Mouse (Mus musculus) forebrain, postnatal 0 days (tissue): ENCODE data around the gene Banf2. TPM values are rescaled to one million over a fixed set of nuclear protein-coding genes. Genes with fewer than 3 reads are reported as not detected.

ENCODE experiments used
- ATAC-seq: fragments of 200-750 bp; cut with Nextera tagmentation; 2 replicates; pipeline ENCODE4 v1.8.0; 2017; ENCODE audit warnings: mild to moderate bottlenecking, moderate library complexity
- DNase-seq: peaks from one replicate; pipeline ENCODE4 v3.0.0-alpha.2; 2015
- H3K27ac ChIP-seq: fragments of 300-500 bp; sonication (generic); 2 replicates; pipeline ENCODE4 v1.5.1; 2014; ENCODE audit warnings: low read depth, mild to moderate bottlenecking, antibody characterized with exemption, low read length, moderate library complexity, mixed read lengths
- H3K27me3 ChIP-seq: fragments of 300-500 bp; sonication (generic); 2 replicates; pipeline ENCODE4 v1.6.1; 2014; ENCODE audit warnings: mild to moderate bottlenecking, low read length, mixed read lengths; ENCODE audit not compliant: insufficient read depth
- H3K36me3 ChIP-seq: fragments of 300-500 bp; sonication (generic); 2 replicates; pipeline ENCODE4 v1.6.1; 2014; ENCODE audit warnings: mild to moderate bottlenecking, moderate library complexity; ENCODE audit not compliant: insufficient read depth
- H3K4me1 ChIP-seq: fragments of 300-500 bp; sonication (generic); 2 replicates; pipeline ENCODE4 v1.6.1; 2014; ENCODE audit warnings: antibody characterized with exemption; ENCODE audit not compliant: insufficient read depth
- H3K4me2 ChIP-seq: fragments of 300-500 bp; sonication (generic); 2 replicates; pipeline ENCODE4 v1.6.1; 2014; ENCODE audit warnings: low read depth, mild to moderate bottlenecking, moderate library complexity
- H3K4me3 ChIP-seq: fragments of 300-500 bp; sonication (generic); 2 replicates; pipeline ENCODE4 v1.5.1; 2014; ENCODE audit warnings: low read depth, low read length, mixed read lengths
- H3K9ac ChIP-seq: fragments of 300-500 bp; sonication (generic); 2 replicates; pipeline ENCODE4 v1.6.1; 2014; ENCODE audit warnings: mild to moderate bottlenecking
- H3K9me3 ChIP-seq: fragments of 300-500 bp; sonication (generic); 2 replicates; pipeline ENCODE4 v1.6.1; 2016; ENCODE audit warnings: low read length
- CTCF ChIP-seq: sonication (generic); IDR thresholded peaks from 2 replicates; pipeline ENCODE4 v1.5.1; 2016; ENCODE audit warnings: antibody characterized with exemption, control low read depth, low read depth
- WGBS: fragments of 180-500 bp; shearing (Covaris S2); extraction: QIAGEN DNeasy Blood & Tissue Kit; methylation state at CpG from one replicate; pipeline ENCODE4 v1.1.7; 2014; 5-methylcytosine and 5-hydroxymethylcytosine counted together
- polyA plus RNA-seq: library from polyadenylated mRNA; unstranded; fragments of >200 nt; fragmentation: Nextera tagmentation; extraction: Ambion mirVana; gene quantifications from 2 replicates; pipeline ENCODE4 v1.2.1, GENCODE M21; 2015
- total RNA-seq: library from RNA; depleted of rRNA; stranded (reverse); fragments of >200 nt; gene quantifications from 2 replicates; pipeline ENCODE4 v1.2.3, GENCODE M21; 2014

Banf2 gene
- total and polyA plus RNA-seq, 2 experiments from 2014 or later = not detected

DNA sequence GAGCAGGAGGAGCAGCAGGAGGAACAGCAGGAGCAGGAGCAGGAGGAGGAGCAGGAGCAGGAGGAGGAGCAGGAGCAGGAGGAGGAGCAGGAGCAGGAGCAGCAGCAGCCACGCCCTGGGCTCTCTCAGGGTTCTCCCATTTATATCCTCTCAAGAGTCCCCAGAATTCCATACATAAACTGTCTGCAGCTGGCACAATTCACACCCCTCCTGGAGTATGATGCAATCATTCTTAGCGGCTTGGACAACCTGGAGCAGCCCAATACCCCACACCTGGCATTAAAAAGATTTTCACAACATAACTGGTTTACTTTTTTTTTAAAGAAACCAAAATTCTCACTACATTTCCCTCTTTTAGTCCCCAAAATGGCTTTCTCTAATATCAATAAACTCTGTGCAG is 12.9 kb upstream of the Banf2 start:
- H3K9me3 ChIP-seq = no peaks in the 10 kb centered on the region
- 66% methylated on average over 2 of the region's 2 CpGs for WGBS
- no peaks in the 10 kb centered on the region for H3K36me3 ChIP-seq
- H3K4me1 ChIP-seq = no peaks in the 10 kb centered on the region
- no peak overlapping the region for H3K4me3 ChIP-seq
- no peak overlapping the region for H3K27ac ChIP-seq
- H3K9ac ChIP-seq = no peak overlapping the region
- no peaks in the 10 kb centered on the region for H3K27me3 ChIP-seq
- ATAC-seq = no peak
- H3K4me2 ChIP-seq = no peak overlapping the region
- no peak for TF ChIP-seq CTCF
- DNase-seq = no peak

DNA sequence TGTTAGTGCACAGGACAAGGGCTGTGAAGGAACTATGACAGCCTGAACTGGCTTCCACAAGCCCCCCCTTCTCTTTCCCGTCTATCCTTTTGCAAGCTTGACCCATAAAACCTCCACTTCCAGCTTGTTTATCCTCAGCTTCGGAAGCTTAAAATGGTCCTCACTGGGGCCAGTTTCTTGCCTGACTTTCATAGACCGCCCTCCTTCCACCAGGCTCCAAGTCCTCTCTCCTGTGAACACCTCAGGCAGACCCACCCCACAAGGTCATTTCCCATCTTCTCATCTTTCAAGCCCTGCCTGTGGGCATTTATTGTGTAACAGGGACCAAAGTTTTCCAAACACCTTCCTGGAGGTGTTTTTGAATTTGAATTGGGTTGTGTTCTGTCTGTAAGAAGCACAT is 10.4 kb upstream of the Banf2 start:
- DNase-seq (no peak), ATAC-seq (no peak)
- H3K9me3 ChIP-seq = no peaks in the 10 kb centered on the region
- no peak overlapping the region for H3K4me2 ChIP-seq
- no peak for TF ChIP-seq CTCF
- no peak overlapping the region for H3K27ac ChIP-seq
- H3K4me3 ChIP-seq = no peak overlapping the region
- no peak overlapping the region for H3K9ac ChIP-seq
- H3K36me3 ChIP-seq = no peaks in the 10 kb centered on the region
- H3K27me3 ChIP-seq = no peaks in the 10 kb centered on the region
- WGBS = 74% methylated on average over 3 of the region's 3 CpGs
- H3K4me1 ChIP-seq = no peaks in the 10 kb centered on the region

DNA sequence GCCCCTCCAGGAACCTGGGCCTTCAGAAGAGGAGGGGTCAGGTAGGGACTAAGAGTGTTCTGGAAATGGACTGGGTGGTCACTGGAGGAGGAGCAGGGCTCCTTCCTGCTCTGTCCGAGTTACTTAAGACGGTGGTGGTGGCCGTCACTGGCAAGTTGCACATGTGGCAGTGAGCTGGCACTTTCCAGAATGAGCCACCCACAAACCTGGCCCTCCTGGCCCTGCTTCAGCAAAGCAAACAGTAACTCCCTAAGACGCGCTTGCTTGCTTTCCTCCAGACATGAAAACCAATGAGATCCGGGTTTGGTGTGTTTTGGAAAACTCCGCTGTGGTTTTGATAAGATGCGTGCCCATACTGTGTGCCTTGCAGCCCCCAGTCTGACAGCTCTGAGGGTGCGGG is 7.5 kb upstream of the Banf2 start:
- TF ChIP-seq CTCF = no peak

DNA sequence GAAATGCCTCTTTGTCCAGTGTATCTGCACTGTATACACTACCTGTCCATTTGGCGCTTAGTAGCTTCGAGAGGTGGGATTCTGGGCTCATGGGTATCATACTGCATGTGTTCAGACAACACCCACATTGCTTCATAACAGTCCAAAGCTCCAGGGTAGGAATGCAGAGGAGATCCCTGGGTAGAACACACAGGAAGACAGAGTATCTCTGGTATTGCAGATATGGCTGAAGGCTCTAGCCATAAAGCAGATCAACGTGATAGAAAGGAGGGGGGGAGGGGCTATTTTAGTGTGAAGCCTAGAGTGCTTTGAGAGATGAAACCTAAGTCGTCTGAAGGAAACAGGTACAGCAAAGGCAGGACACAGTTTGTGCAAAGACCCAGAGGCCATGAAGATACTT is 6.4 kb upstream of the Banf2 start:
- WGBS = 84% methylated on average over 4 of the region's 4 CpGs
- DNase-seq (no peak), ATAC-seq (no peak)
- Histone ChIP-seq H3K36me3 (no peaks in the 10 kb centered on the region), H3K27me3 (no peaks in the 10 kb centered on the region), H3K4me2 (no peak overlapping the region), H3K9ac (no peak overlapping the region), H3K4me1 (no peaks in the 10 kb centered on the region), H3K9me3 (no peaks in the 10 kb centered on the region), H3K4me3 (no peak overlapping the region), H3K27ac (no peak overlapping the region)
- no peak for TF ChIP-seq CTCF

More for the DNA sequence above, 7.5 kb upstream of the Banf2 start:
- H3K27ac ChIP-seq = no peak overlapping the region
- no peaks in the 10 kb centered on the region for H3K4me1 ChIP-seq
- no peak overlapping the region for H3K9ac ChIP-seq
- 89% methylated on average over 9 of the region's 9 CpGs for WGBS
- H3K4me2 ChIP-seq = no peak overlapping the region
- no peak overlapping the region for H3K4me3 ChIP-seq
- H3K27me3 ChIP-seq = no peaks in the 10 kb centered on the region
- H3K9me3 ChIP-seq = no peaks in the 10 kb centered on the region
- no peaks in the 10 kb centered on the region for H3K36me3 ChIP-seq
- DNase-seq (no peak), ATAC-seq (no peak)

DNA sequence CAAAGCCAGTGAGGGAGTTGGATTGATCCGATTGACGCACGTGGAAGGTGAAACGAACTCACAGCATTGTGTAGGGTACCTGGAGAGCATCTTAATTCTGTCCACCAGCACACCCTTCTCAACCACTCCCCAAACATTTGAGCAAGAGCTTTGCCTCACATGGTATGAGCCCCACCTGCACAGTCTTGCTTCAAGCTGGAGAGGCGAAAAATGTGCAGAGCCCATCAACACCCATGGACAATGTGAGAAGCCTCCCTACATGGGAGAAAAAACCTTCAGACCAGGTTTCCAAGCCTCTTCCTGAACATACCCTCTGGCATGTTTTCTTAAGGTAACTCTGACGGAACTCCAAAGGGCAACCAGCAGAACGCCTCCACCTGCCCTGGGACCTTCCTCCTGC is 2.1 kb upstream of the Banf2 start:
- DNase-seq (no peak), ATAC-seq (no peak)
- H3K9ac ChIP-seq = no peak overlapping the region
- H3K27ac ChIP-seq = no peak overlapping the region
- no peaks in the 10 kb centered on the region for H3K36me3 ChIP-seq
- H3K9me3 ChIP-seq = no peaks in the 10 kb centered on the region
- H3K27me3 ChIP-seq = no peaks in the 10 kb centered on the region
- H3K4me3 ChIP-seq = no peak overlapping the region
- H3K4me1 ChIP-seq = no peaks in the 10 kb centered on the region
- no peak overlapping the region for H3K4me2 ChIP-seq
- no peak for TF ChIP-seq CTCF
- WGBS = 88% methylated on average over 7 of the region's 7 CpGs

DNA sequence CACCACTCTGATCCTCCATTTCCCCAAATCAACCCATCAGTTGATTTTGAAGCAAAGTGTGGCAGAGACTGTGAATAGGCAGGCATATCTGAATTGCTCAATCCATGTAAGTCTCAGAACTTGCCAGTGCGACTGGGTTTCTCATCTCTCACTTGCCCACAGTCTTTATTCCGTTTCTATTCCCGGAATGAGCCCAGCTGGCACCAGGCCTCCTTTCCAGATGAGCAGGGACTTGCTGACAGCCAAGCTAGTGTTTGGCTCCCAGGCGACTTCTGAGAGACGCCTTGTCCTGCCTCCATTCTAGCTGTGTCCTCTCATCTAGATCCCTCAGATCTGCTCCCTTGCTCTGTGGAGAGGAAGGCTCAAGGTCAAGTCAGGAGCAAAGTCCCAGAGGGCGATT is 11.9 kb downstream of the Banf2 start:
- Histone ChIP-seq H3K27ac (no peak overlapping the region), H3K4me1 (no peaks in the 10 kb centered on the region), H3K4me2 (no peak overlapping the region), H3K36me3 (no peaks in the 10 kb centered on the region), H3K27me3 (no peaks in the 10 kb centered on the region), H3K4me3 (no peak overlapping the region), H3K9me3 (peaks cover 7% of the 10 kb centered on the region; the same call in 1 of the 2 replicates), H3K9ac (no peak overlapping the region)
- DNase-seq = peak; percentile 13
- ATAC-seq = no peak
- TF ChIP-seq CTCF = no peak
- 66% methylated on average over 6 of the region's 6 CpGs for WGBS

DNA sequence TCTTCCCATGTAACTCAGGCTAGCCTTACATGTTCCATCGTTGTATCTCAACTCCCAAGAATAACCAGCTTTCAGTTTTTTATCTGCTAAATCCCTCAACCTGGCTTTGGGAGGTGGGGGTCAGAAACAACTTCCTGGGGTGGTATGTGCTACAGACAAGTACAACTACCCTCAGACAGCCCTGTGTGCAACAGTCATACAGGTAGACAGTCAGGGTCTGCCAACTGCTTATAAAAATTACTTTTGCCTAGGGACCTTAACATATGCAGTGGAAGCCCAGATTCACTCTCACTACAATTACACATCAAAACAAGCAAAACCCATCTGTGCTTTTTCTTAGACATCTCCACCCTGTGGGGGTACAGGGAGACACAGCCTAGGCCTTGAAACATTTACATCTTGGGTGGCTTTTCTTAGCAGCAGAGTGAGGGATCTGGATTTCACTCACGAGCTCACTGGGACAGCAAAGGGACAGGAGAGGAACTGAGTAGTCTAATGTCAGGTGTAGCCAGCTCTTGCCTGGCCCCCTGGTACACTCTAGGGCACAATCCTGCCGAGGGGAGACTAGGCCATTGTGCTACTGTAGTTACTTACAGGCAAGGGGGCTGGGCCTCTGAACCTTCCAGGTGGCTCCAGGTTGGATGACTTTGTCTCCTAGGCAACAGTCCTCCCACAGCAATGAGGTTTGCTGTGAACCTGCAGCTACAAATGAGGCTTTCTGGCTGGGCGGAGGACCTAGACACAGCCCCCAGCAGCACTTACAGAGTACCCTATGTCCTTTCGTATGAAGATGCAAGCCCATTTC is 13.1 kb downstream of the Banf2 start:
- H3K36me3 ChIP-seq = no peaks in the 10 kb centered on the region
- H3K27me3 ChIP-seq = no peaks in the 10 kb centered on the region
- H3K27ac ChIP-seq = no peak overlapping the region
- TF ChIP-seq CTCF = peak; percentile 23
- no peaks in the 10 kb centered on the region for H3K4me1 ChIP-seq
- ATAC-seq (peak; percentile 86), DNase-seq (peak; percentile 41)
- peaks cover 7% of the 10 kb centered on the region; the same call in 1 of the 2 replicates for H3K9me3 ChIP-seq
- no peak overlapping the region for H3K4me2 ChIP-seq
- H3K4me3 ChIP-seq = no peak overlapping the region
- 62% methylated on average over 5 of the region's 5 CpGs for WGBS
- H3K9ac ChIP-seq = no peak overlapping the region
